Comparison of ENCODE assay signal across 8 mouse cellular contexts in the genomic region with DNA sequence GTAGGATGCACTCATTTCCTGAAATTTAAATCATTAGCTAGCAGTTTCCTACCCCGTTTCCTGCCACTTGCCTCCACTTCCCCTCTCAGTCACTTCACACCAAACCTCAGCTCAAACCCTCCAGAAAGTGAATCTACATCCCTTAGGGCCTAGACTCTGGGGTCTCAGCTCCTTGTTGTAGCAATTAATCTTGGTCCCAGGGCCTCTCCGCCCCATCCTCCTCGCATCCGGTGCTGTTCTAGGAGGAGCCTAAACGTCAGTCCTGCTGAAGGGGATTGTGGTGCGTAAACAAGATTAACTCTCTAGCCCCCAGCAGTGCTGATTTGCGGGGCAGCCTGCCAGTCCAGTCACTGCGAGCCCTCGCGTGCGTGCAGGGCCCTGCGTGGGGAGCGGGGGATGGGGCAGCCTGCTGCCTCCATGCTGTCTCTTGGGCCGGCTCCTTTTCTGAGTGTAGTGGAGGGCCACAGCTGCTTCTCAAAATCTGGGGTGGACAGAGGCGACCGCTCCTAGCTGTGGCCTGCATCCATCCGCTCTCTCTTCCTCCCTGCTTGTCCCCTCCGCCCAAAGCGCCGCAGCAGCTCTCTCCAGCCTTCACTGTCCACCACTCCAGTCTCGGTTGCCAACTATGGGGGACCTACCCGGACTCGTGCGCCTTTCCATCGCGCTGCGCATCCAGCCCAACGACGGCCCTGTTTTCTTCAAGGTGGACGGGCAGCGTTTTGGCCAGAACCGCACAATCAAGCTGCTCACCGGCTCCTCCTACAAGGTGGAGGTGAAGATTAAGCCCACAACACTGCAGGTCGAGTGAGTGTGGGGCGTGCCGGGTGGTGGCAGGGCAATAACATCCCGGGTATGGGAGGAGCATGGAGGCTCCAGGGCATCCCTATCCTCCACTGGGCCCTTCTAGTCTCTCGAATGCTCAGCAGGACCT. TPM values are rescaled to one million over a fixed set of nuclear protein-coding genes. Genes with fewer than 3 reads are reported as not detected.
DNase-seq lines count a peak whose midpoint lies in the region; ATAC-seq and TF ChIP-seq lines count a peak whose summit lies in the region.

Cnrip1 (plus strand) TSS at position 42 of the 931 bp plus-strand sequence.
Plek (minus strand) TSS at position 837 of the 931 bp plus-strand sequence.

- WGBS in forebrain, embryonic 10.5 days, result under 1% methylated on average over 38 of the region's 38 CpGs
- under 1% methylated on average over 37 of the region's 38 CpGs for WGBS in heart, embryonic 14.5 days
- under 1% methylated on average over 38 of the region's 38 CpGs for WGBS in kidney, postnatal 0 days
- under 1% methylated on average over 38 of the region's 38 CpGs for WGBS in midbrain, embryonic 16.5 days

- peak; percentile 43; the same call in 1 of the 2 replicates for TF ChIP-seq POLR2A in brain, embryonic 14.5 days (IDR thresholded peaks at IDR 0.05; ENCODE audit: borderline replicate concordance, extremely low read depth, insufficient read depth, insufficient read length, poor library complexity, severe bottlenecking)

- no peaks in the 10 kb centered on the region for H3K36me3 ChIP-seq in forebrain, embryonic 10.5 days (replicated peaks)
- H3K36me3 ChIP-seq in heart, embryonic 14.5 days (ENCODE audit: control insufficient read depth, insufficient read depth, low read length), result no peaks in the 10 kb centered on the region
- H3K36me3 ChIP-seq in kidney, postnatal 0 days (ENCODE audit: insufficient read depth, low read length), result no peaks in the 10 kb centered on the region
- peaks cover 3% of the 10 kb centered on the region; the same call in 1 of the 2 replicates for H3K36me3 ChIP-seq in midbrain, embryonic 16.5 days (ENCODE audit: control insufficient read depth, insufficient read depth, low read length)

- peak within 1 kb of the TSS; percentile 72 for H3K9ac ChIP-seq in heart, embryonic 14.5 days (ENCODE audit: low read length)
- peak within 1 kb of the TSS; percentile 67 for H3K9ac ChIP-seq in kidney, postnatal 0 days (ENCODE audit: low read depth, low read length)
- H3K9ac ChIP-seq in midbrain, embryonic 16.5 days (ENCODE audit: low read depth, low read length), result peak within 1 kb of the TSS; percentile 80

- H3K4me2 ChIP-seq in heart, embryonic 14.5 days (ENCODE audit: low read length), result peak within 1 kb of the TSS; percentile 84
- peak within 1 kb of the TSS; percentile 67 for H3K4me2 ChIP-seq in kidney, postnatal 0 days (ENCODE audit: low read length)
- peak within 1 kb of the TSS; percentile 79 for H3K4me2 ChIP-seq in midbrain, embryonic 16.5 days (ENCODE audit: low read length)

- DNase-seq in 416B (ENCODE audit: low read depth), result peak; percentile 85
- DNase-seq in brain, embryonic 14.5 days (ENCODE audit: low read depth), result peak; percentile 95
- peak; percentile 47 for DNase-seq in forebrain, embryonic 10.5 days (ENCODE audit: extremely low spot score, low spot score)
- DNase-seq in kidney, postnatal 0 days (ENCODE audit: low spot score), result peak; percentile 90
- peak; percentile 36 for DNase-seq in liver
- peak; percentile 20 to 43 for DNase-seq in spleen, adult 18-20 months

- H3K9me3 ChIP-seq in forebrain, embryonic 10.5 days, result no peaks in the 10 kb centered on the region
- no peaks in the 10 kb centered on the region for H3K9me3 ChIP-seq in heart, embryonic 14.5 days (ENCODE audit: control insufficient read depth, low read length)
- no peaks in the 10 kb centered on the region for H3K9me3 ChIP-seq in kidney, postnatal 0 days (replicated peaks; ENCODE audit: low read length)
- no peaks in the 10 kb centered on the region for H3K9me3 ChIP-seq in midbrain, embryonic 16.5 days (replicated peaks; ENCODE audit: control insufficient read depth, low read length, poor library complexity, severe bottlenecking)

- peak within 1 kb of the TSS; percentile 87 for H3K27ac ChIP-seq in forebrain, embryonic 10.5 days
- peak within 1 kb of the TSS; percentile 62 to 66 for H3K27ac ChIP-seq in heart, embryonic 14.5 days (replicated peaks in 1 of 2; ENCODE audit: control insufficient read depth in 1 of 2, insufficient read depth in 1 of 2, low read depth in 2 of 2, low read length in 2 of 2)
- peak within 1 kb of the TSS; percentile 73 for H3K27ac ChIP-seq in kidney, postnatal 0 days
- peak within 1 kb of the TSS; percentile 90 for H3K27ac ChIP-seq in midbrain, embryonic 16.5 days (ENCODE audit: low read length)

- no peaks in the 10 kb centered on the region for H3K27me3 ChIP-seq in forebrain, embryonic 10.5 days (ENCODE audit: poor library complexity, severe bottlenecking)
- H3K27me3 ChIP-seq in heart, embryonic 14.5 days (ENCODE audit: control insufficient read depth, insufficient read depth, low read length), result no peaks in the 10 kb centered on the region
- H3K27me3 ChIP-seq in kidney, postnatal 0 days (ENCODE audit: insufficient read depth, low read length), result no peaks in the 10 kb centered on the region
- no peaks in the 10 kb centered on the region for H3K27me3 ChIP-seq in midbrain, embryonic 16.5 days (ENCODE audit: control insufficient read depth, insufficient read depth, low read depth, low read length)

- H3K4me1 ChIP-seq in forebrain, embryonic 10.5 days, result peaks cover 17% of the 10 kb centered on the region
- H3K4me1 ChIP-seq in heart, embryonic 14.5 days (ENCODE audit: control insufficient read depth in 2 of 2, insufficient read depth in 2 of 2, low read length in 2 of 2), result peaks cover 0 to 4% of the 10 kb centered on the region in 2 experiments; a peak in 2 of 4 replicates
- peaks cover 7% of the 10 kb centered on the region for H3K4me1 ChIP-seq in kidney, postnatal 0 days (replicated peaks; ENCODE audit: insufficient read depth, low read length)
- peaks cover 17% of the 10 kb centered on the region for H3K4me1 ChIP-seq in midbrain, embryonic 16.5 days (ENCODE audit: control insufficient read depth, insufficient read depth, low read length)

- ATAC-seq in heart, embryonic 14.5 days (ENCODE audit: insufficient number of reproducible peaks, insufficient read depth, low FRiP score, low read depth), result peak; percentile 78
- ATAC-seq in kidney, postnatal 0 days (replicated peaks; ENCODE audit: low FRiP score, low read depth), result peak; percentile 92
- peak; percentile 99 for ATAC-seq in midbrain, embryonic 16.5 days

- peak within 1 kb of the TSS; percentile 69 for H3K4me3 ChIP-seq in forebrain, embryonic 10.5 days
- peak within 1 kb of the TSS; percentile 52 to 78 for H3K4me3 ChIP-seq in heart, embryonic 14.5 days (ENCODE audit: control insufficient read depth in 1 of 2, insufficient read depth in 1 of 2, low read depth in 1 of 2, low read length in 2 of 2)
- H3K4me3 ChIP-seq in kidney, postnatal 0 days (replicated peaks; ENCODE audit: low read depth, low read length), result peak within 1 kb of the TSS; percentile 54
- peak within 1 kb of the TSS; percentile 64 for H3K4me3 ChIP-seq in midbrain, embryonic 16.5 days (ENCODE audit: low read depth, low read length)

- TF ChIP-seq CTCF in brain, embryonic 14.5 days (IDR thresholded peaks at IDR 0.05; ENCODE audit: borderline replicate concordance, extremely low read depth, insufficient read depth, insufficient read length), result no peak
- TF ChIP-seq CTCF in kidney, postnatal 0 days (IDR thresholded peaks at IDR 0.05; ENCODE audit: low read depth), result no peak

RNA-seq across cellular contexts. Expression of gene Cnrip1, which starts in this region (rescaled TPM):
- polyA plus RNA-seq in brain, embryonic 14.5 days (2012; rRNA removed), result 104 and 132 TPM in 2 replicates
- 11.3 and 13.3 TPM in 2 replicates for polyA plus RNA-seq in forebrain, embryonic 10.5 days (2016; fragmentation: Nextera tagmentation; extraction: Ambion mirVana)
- 11.6 and 12.7 TPM in 2 replicates for polyA plus RNA-seq in heart, embryonic 14.5 days (2014; fragmentation: Nextera tagmentation; extraction: Ambion mirVana)
- 26.7 and 27.1 TPM in 2 replicates for polyA plus RNA-seq in kidney, postnatal 0 days (2015; fragmentation: Nextera tagmentation; extraction: Ambion mirVana)
- polyA plus RNA-seq in midbrain, embryonic 16.5 days (2015; fragmentation: Nextera tagmentation; extraction: Ambion mirVana), result 186 and 215 TPM in 2 replicates

RNA-seq across cellular contexts. Expression of gene Plek, which starts in this region (rescaled TPM):
- polyA plus RNA-seq in brain, embryonic 14.5 days (2012; rRNA removed), result 2.9 and 3.3 TPM in 2 replicates
- polyA plus RNA-seq in forebrain, embryonic 10.5 days (2016; fragmentation: Nextera tagmentation; extraction: Ambion mirVana), result 4.2 and 5.4 TPM in 2 replicates
- 2.6 and 4.6 TPM in 2 replicates for polyA plus RNA-seq in heart, embryonic 14.5 days (2014; fragmentation: Nextera tagmentation; extraction: Ambion mirVana)
- 1.2 and 1.4 TPM in 2 replicates for polyA plus RNA-seq in kidney, postnatal 0 days (2015; fragmentation: Nextera tagmentation; extraction: Ambion mirVana)
- 4.3 TPM in 2 replicates for polyA plus RNA-seq in midbrain, embryonic 16.5 days (2015; fragmentation: Nextera tagmentation; extraction: Ambion mirVana)

Comparison
In these comparisons a context has a peak if more than half of its experiments do, and no peak if none do; other contexts are left out.
1. Peak in every context shown above with its lines: DNase-seq, ATAC-seq, H3K4me3 ChIP-seq and H3K27ac ChIP-seq.
2. DNase-seq: peak in every context shown above with its lines; median percentile 95 in brain, embryonic 14.5 days; 90 in kidney, postnatal 0 days; 85 in 416B; 47 in forebrain, embryonic 10.5 days; 36 in liver; 32 in spleen, adult 18-20 months.